Mouse (Mus musculus) inflammation-experienced regulatory T-cells, adult 16 weeks (primary cell): Measurements from ENCODE around the gene Tdp1. TPM values are rescaled to one million over a fixed set of nuclear protein-coding genes. Genes with fewer than 3 reads are reported as not detected.

Experiments used
- polyA plus RNA-seq: library from polyadenylated mRNA; unstranded; fragments of 100-300 nt; shearing (Covaris generic); gene quantifications from one replicate; pipeline ENCODE4 v1.2.1, GENCODE M21; 2017

Tdp1 gene
- polyA plus RNA-seq = 40.2 TPM

GRCm38 (mm10) chr12:99884269-99885261, at the start of gene Tdp1, which contains the start of gene Efcab11:
Tdp1 (plus strand) TSS chr12:99884517.
Efcab11 (minus strand) TSS chr12:99884439.

DNA sequence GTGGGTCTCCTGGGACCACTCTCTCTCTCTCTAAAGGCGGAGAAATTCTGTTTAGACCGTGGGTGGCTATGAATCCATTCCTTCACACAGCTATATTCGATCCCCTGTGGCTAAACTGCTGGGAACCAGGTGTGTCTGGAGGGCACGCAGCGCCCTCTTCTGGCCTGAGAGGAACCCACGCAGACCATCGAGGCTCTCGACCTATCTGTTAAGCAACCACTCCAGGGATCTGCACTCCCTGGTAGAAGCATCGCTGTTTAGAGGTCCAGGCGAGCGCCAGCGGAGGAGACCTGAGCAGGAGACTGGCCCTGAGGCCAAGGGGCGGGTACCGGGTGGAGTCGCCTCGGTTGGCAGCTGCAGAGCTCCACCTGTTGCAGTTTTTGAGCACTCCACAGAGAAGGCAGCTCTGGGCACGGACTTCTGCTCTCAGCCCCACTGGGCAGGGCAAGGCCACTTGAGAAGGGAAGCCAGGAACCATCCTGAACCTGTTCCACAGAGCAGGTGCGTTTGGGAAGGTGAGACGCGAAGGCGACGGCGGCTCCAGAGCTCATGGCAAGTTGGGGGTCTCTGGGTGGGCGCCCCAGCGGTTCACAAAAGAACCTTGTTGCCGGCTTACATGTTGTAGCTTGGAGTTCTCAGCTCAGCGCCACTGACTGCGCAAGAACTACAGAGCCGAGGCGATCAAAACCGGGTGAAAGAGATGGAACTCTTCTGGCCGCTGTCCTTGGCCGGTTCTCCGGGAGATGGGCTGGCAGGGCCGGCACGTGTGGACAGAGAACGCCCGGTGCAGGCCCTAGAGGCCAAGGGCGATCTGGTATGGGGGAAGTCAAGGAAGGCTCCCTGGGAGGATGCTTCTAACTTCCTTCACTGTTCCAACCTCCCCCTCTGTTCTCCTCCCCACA, 80.2 kb downstream of the Tdp1 start, which contains the start of gene Kcnk13:
Kcnk13 (plus strand) TSS at position 199 of the 902 bp plus-strand sequence.

Other genes with a start within 250 kb of the Tdp1 start
- 1.4 TPM for gene Efcab11, start 78 bp upstream of the Tdp1 start, polyA plus RNA-seq
- 0.26 TPM for gene Kcnk13, start 80.0 kb downstream of the Tdp1 start, polyA plus RNA-seq
- 198 TPM for gene Psmc1, start 225.6 kb downstream of the Tdp1 start, polyA plus RNA-seq